Mouse (Mus musculus) heart, adult 2 months (tissue): ENCODE measurements around the gene Ctf1. TPM values are rescaled to one million over a fixed set of nuclear protein-coding genes. Genes with fewer than 3 reads are reported as not detected.
"Not testable (repeated sequence)": the region's sequence is repeated elsewhere in the genome, so short reads cannot be mapped to it uniquely, and the experiment has no call there.

Experiments
- DNase-seq, 2 experiments: peaks; one replicate each; pipeline ENCODE4 v3.0.0; 2021
- H3K27ac ChIP-seq: fragments of 200-600 bp; 2 replicates; pipeline ENCODE4 v1.8.1; 2022
- H3K27me3 ChIP-seq: fragments of 200-500 bp; 2 replicates; pipeline ENCODE4 v1.6.1; 2012; ENCODE audit warnings: mild to moderate bottlenecking, low read length, inconsistent platforms, mixed read lengths; ENCODE audit not compliant: control insufficient read depth, insufficient read depth
- H3K36me3 ChIP-seq: fragments of 200-500 bp; 2 replicates; pipeline ENCODE4 v1.6.1; 2012; ENCODE audit warnings: low read length, inconsistent platforms; ENCODE audit not compliant: control insufficient read depth, insufficient read depth
- H3K4me1 ChIP-seq: fragments of 200-500 bp; 2 replicates; pipeline ENCODE4 v1.6.1; 2011; ENCODE audit warnings: low read length; ENCODE audit not compliant: control insufficient read depth, insufficient read depth
- H3K4me3 ChIP-seq: fragments of 200-600 bp; 2 replicates; pipeline ENCODE4 v1.8.1; 2022
- H3K79me2 ChIP-seq: fragments of 200-500 bp; replicated peaks from 2 replicates; pipeline ENCODE4 v1.6.1; 2012; ENCODE audit warnings: mild to moderate bottlenecking, inconsistent platforms, low read length, moderate library complexity, mixed read lengths; ENCODE audit not compliant: control insufficient read depth, insufficient read depth
- H3K9ac ChIP-seq: fragments of 200-500 bp; 2 replicates; pipeline ENCODE4 v1.6.1; 2012; ENCODE audit warnings: low read depth, mild to moderate bottlenecking, control low read depth, inconsistent platforms, low read length, mixed read lengths
- CTCF ChIP-seq: fragments of 200-600 bp; IDR thresholded peaks from 2 replicates; pipeline ENCODE4 v1.8.1; 2022; ENCODE audit warnings: antibody characterized with exemption, mild to moderate bottlenecking, moderate library complexity
- EP300 ChIP-seq: fragments of 200-500 bp; IDR thresholded peaks from 2 replicates; pipeline ENCODE4 v1.6.1; 2011; ENCODE audit warnings: low read depth, low read length, control low read depth; ENCODE audit not compliant: insufficient read depth
- POLR2A ChIP-seq: fragments of 200-500 bp; IDR thresholded peaks from 2 replicates; pipeline ENCODE4 v1.6.1; 2011; ENCODE audit warnings: mild to moderate bottlenecking, low read depth, low read length, control low read depth; ENCODE audit not compliant: insufficient read depth
- WGBS: fragments of 180-500 bp; shearing (Covaris S2); methylation state at CpG from one replicate; pipeline ENCODE4 v1.1.7; 2018; 5-methylcytosine and 5-hydroxymethylcytosine counted together
- intact Hi-C: fragments of 180-260 bp; cut with DNase I; formaldehyde crosslinking; loops from one replicate; pipeline ENCODE4 v1.15.1; 2025
- polyA plus RNA-seq: library from polyadenylated mRNA; depleted of rRNA; stranded (reverse); fragments of >200 nt; gene quantifications from 2 replicates; pipeline ENCODE4 v1.2.3, GENCODE M21; 2012
- total RNA-seq, 2 experiments: library from RNA; stranded (reverse); gene quantifications; 2 replicates each; pipeline ENCODE4 v1.2.3; 2021

The Ctf1 gene
- total and polyA plus RNA-seq, 3 experiments: 6.6 to 15.3 (median 8.7) TPM

DNA sequence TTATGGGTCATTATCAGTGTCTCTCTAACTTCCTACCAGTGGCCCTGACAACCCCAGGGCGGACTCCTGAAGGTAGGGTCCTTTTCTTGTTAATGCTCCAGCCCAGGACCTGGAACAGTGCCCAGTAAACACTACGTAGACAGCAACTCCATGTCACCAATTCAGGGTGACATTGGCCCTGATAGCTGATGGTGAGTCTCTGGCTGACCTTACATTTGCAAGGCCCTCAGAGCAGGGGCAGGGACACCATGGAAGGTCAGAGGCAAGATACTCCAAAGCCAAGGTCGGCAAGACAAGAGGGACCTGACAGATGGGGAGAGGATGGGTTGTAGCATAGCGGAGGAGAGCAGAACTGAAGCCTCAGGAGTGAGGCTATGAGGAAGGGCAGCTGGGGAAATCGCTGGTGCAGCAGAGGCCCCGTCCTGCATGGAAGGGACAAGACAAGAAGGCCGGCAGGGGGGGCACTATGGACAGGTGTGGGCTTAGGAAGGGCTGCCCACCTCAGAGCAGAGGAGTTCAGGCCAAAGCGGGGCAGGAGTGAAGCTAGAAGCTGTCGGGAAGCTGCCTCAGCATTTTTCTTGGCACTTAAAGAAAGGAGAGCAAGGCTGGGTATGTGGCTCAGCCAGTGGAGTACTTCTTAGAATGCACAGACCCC lies 22.8 kb upstream of the Ctf1 start:
- H3K27me3 ChIP-seq: no peaks in the 10 kb centered on the region
- no peaks in the 10 kb centered on the region for H3K36me3 ChIP-seq
- H3K27ac ChIP-seq: no peak overlapping the region
- intact Hi-C loops: no loop called here
- no peak overlapping the region for H3K9ac ChIP-seq
- peaks cover 3% of the 10 kb centered on the region; the same call in 1 of the 2 replicates for H3K4me1 ChIP-seq
- no peaks in the 10 kb centered on the region for H3K79me2 ChIP-seq
- TF ChIP-seq CTCF (no peak), POLR2A (no peak), EP300 (no peak)
- 76% methylated on average over 9 of the region's 9 CpGs for WGBS
- no peak overlapping the region for H3K4me3 ChIP-seq
- DNase-seq: no peak

DNA sequence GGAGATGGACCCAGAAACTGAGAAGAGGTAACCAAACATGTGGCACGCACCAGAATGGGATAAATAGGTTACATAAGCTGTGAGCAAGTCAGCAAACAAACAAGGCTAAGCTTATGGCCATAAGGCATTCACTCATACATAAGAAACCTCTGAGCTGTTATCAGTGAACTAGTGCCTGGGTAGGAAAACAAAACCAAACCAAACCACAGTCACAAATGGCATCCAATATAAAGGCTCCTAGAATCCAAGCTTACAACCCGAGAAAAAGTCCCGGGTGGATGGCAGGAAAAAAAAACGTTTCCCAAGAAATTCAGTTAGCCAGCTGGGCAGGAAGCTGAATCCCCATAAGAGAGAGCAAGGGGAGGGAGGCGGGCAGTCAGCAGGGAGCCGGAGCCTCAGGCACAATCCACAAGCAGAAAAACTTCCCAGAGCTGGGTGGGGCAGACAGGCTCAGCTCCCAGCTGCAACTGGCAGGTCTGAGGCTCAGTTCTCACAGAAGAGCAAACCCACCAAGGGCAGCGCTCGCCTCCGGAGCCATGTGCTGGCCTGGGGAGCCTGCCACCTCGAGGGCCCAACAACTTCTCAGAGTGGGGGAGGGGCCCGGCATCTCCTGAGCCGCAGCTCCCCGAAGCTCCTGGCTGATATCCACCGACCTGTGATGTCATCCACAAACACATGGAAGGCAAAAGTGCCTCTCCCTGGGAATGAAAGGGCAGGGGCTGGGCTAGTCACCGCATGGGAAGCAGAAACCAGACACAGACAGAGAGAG lies 21.1 kb upstream of the Ctf1 start:
- peak; percentile 86 to 88 for DNase-seq
- Histone ChIP-seq H3K4me1 (peaks cover 1% of the 10 kb centered on the region; the same call in 1 of the 2 replicates), H3K79me2 (no peaks in the 10 kb centered on the region), H3K4me3 (peak overlapping the region; percentile 65), H3K27me3 (no peaks in the 10 kb centered on the region), H3K36me3 (no peaks in the 10 kb centered on the region), H3K9ac (peak overlapping the region; percentile 43), H3K27ac (peak overlapping the region; percentile 88)
- 12% methylated on average over 15 of the region's 15 CpGs for WGBS
- peak; percentile 48; the same call in 1 of the 2 replicates for TF ChIP-seq POLR2A
- TF ChIP-seq CTCF: no peak
- TF ChIP-seq EP300: no peak
- intact Hi-C loops: no loop called here

- Histone ChIP-seq H3K9ac (no peak overlapping the region), H3K27me3 (no peaks in the 10 kb centered on the region), H3K36me3 (no peaks in the 10 kb centered on the region), H3K79me2 (no peaks in the 10 kb centered on the region), H3K27ac (no peak overlapping the region), H3K4me1 (peaks cover 1% of the 10 kb centered on the region; the same call in 1 of the 2 replicates), H3K4me3 (no peak overlapping the region)
- DNase-seq: no peak
- 92% methylated on average over 8 of the region's 8 CpGs for WGBS
- TF ChIP-seq EP300 (no peak), POLR2A (no peak), CTCF (no peak)
- intact Hi-C loops: loop anchor here (2.0 kb wide), 1 partner anchor 14 kb away; no protein-coding TSS in a partner anchor
Measured at GRCm38 (mm10) chr7:127693290-127693689, 19.2 kb upstream of the Ctf1 start.

- intact Hi-C loops: loop anchor here (2.0 kb wide), 1 partner anchor 13 kb away; no protein-coding TSS in a partner anchor
- not testable (repeated sequence) for H3K27me3 ChIP-seq, H3K4me3 ChIP-seq, H3K36me3 ChIP-seq, H3K4me1 ChIP-seq, H3K9ac ChIP-seq, H3K27ac ChIP-seq, DNase-seq, H3K79me2 ChIP-seq
- 86% methylated on average over 7 of the region's 7 CpGs for WGBS
Measured at GRCm38 (mm10) chr7:127693730-127694129, 18.8 kb upstream of the Ctf1 start.

GRCm38 (mm10) chr7:127698986-127699385 lies 13.6 kb upstream of the Ctf1 start:
- Histone ChIP-seq H3K27me3 (no peaks in the 10 kb centered on the region), H3K79me2 (no peaks in the 10 kb centered on the region), H3K4me1 (peaks cover 1% of the 10 kb centered on the region), H3K36me3 (peaks cover 4% of the 10 kb centered on the region), H3K27ac (no peak overlapping the region), H3K9ac (no peak overlapping the region), H3K4me3 (no peak overlapping the region)
- 77% methylated on average over 6 of the region's 6 CpGs for WGBS
- no peak for DNase-seq
- no peak for TF ChIP-seq EP300
- no peak for TF ChIP-seq CTCF
- TF ChIP-seq POLR2A: no peak
- intact Hi-C loops: no loop called here

DNA sequence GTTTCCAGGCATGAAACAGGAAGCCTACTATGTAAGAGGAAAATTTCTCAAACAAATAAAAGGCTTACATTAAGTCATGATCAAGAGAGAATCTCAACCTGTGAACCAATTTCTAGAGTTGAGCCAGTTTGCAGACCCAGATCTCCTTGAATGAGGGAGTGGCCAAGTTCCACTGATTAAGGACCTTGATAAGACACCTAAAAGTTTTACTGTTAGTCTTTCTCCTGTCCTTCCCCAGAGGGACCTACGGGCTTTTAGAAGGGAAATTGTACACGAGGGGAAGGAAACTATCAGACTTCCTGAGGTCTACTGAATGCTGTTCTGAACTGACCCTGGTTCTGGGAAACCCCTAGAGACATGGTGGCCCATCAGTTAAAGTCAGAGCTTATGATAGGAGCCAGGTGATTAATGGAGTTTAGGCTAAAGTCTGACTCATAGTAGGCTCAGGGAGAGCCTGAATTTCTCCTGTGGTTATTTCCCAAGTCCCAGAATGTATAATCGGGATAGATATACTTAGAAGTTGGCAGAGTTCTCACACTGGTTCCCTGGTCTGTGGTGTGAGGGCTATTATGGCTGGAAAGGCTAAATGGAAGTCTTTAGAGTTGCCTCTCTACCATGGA lies 11.7 kb upstream of the Ctf1 start:
- TF ChIP-seq POLR2A: no peak
- no peak for TF ChIP-seq CTCF
- TF ChIP-seq EP300: no peak
- 26% methylated on average over 3 of the region's 3 CpGs for WGBS
- no peak for DNase-seq
- Histone ChIP-seq H3K36me3 (peaks cover 4% of the 10 kb centered on the region), H3K27me3 (no peaks in the 10 kb centered on the region), H3K4me1 (peaks cover 1% of the 10 kb centered on the region), H3K9ac (no peak overlapping the region), H3K27ac (no peak overlapping the region), H3K79me2 (no peaks in the 10 kb centered on the region), H3K4me3 (no peak overlapping the region)
- intact Hi-C loops: no loop called here
